Mouse (Mus musculus): ENCODE results near the gene Limch1.

Limch1 gene

DNA sequence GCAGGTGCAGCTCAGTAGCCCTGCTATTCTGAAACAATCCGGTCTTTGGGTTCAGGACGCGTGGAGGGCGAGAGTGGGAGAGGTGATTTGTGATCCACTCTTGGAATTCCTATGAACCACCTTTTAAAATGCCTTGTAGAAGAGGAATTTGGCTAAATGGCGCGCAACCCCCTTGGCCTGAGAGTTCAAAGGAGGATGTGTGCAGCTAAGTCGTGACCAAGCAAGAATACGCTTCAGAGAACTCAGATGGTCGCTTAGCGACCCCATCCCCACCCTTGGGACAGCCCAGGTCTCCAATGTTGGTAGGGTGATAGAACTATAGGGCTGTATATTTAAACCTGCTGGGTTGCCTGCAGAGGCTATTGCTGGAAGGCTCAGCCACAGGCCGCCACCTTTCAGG is 1.1 kb downstream of the Limch1 start:
- no peak for DNase-seq (ENCODE audit: low read depth, low spot score)

DNA sequence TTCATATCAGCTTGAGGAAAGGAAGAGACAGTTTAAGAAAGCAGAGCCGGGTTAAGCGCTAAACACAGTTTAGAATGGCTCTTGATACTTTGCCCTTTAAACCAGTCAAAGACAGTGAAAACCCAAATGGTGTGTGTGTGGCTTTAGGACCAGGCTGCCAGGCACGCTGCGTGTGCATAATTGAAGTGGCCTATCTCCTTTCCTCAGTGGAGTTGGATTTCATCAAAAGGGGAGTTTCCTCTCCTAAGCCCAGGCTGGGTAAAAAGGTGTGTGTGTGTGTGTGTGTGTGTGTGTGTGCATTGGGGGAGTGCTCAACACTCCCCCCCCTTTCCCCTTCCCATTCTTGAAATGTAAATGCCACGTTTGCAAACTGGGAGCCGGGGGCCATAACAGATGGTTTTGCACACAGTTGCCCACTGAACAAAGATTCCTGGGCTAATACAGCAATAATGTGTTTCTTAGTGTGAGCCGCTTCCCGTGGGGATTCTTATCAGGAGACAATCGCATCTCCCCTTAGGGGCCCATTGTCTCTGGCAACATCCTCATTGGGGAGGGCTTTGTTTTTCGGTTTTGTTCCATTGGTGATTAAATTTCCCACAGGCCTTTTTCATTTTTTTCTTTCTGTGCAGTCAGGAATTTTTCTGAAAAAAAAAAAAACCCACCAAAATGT is 2.3 kb downstream of the Limch1 start:
- no peak for DNase-seq (ENCODE audit: low read depth, low spot score)

DNA sequence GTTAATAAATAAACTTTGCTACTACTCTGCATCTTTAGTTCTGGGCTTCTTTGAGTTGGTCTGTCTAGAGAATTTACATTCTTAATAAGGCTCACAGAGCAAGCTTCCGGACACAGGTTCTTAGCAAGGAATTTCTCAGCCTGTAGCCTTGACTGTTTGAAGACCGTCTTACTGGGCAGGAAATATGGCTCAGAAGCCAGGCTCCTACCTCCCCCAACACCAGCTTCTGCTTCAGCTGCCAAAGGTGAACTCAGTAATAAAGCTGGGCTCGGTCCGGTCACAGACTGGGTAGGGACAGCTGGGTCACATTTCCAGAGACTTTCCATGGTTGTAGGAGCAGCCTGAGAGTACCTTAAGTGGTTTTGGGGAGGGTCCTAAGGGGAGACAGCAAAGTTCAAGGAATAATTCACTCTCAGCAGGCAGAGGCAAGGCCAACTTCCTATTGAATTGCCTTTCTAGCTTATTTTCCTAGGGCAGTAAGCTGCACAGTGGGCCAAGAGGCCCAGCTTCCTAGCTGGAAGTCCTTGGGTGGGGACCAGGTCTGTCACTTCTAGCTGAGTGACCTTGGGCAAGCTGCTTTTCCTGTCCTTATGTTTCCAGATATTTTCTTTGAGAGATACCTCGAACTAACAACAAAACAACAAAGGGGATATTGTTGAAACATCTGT is 3.0 kb downstream of the Limch1 start:
- DNase-seq (ENCODE audit: low read depth, low spot score): no peak

DNA sequence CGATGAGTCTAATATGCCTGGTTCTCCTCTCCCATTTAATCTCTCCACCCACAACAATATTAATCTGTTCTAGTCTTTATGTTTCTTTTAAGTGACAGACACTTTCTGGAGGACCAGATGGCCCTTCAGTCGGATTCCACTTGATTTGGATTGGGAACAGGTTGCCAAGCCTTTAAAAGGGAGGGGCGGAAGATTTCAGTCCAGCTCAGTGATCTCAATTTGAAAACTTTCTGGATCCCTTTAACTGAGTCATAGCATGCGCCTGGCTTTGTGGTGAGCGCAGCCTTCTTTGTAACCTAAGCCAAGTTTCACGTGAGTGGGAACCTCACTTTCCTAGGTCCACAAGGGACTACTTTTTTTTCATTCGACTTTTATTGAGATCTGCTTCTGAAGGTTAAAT is 5.0 kb downstream of the Limch1 start:
- DNase-seq (ENCODE audit: low read depth, low spot score): no peak

DNA sequence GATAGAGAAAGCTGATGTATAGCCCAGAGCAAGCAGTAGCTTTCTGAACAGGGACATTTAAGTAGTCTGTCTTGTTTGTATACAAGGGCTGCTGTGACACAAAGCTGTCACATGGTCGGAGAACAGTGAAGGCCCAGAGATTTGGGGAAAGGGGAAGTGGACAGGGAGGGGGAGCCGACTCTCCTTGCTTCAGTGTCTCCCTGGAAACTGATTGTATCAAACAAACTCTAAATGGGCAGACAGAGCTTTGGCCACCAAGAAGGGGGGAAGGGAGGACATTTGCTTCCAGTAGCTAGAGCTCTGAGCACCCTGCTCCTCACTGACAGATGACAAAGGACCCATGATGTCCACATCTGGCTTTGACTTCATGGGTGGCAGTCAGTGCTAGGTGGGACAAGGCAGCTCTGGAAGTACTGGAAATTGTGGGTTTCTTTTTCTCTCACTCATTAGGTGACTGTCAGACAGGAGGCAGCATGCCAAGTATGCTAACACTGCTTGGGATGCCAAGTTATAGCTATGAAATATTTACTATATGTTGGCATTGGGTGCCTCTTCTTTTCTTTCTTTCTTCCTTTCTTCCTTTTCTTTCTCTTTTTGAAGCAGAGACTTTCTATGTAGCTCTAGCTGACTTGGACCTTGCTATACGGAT is 5.8 kb downstream of the Limch1 start:
- no peak for DNase-seq (ENCODE audit: low read depth, low spot score)

DNA sequence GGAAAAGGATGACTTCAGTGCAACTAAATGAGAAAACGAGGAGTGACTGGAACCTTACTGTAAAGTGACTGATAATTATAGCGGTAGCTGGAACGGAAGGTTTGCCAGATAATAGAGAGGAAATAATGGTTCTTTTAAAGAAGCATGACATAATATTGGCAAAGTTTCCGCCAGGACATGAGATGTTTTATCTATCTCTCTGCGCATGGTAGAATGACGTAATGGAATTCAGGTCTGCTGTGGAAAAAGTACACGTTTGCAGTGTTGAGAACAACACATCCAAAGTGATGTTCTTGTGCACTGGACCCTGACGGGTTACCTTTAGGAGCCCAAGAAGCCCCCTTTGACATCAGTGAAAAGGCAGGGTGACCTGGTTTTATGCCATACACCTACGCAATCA is 8.0 kb downstream of the Limch1 start:
- DNase-seq (ENCODE audit: low read depth, low spot score): no peak

DNA sequence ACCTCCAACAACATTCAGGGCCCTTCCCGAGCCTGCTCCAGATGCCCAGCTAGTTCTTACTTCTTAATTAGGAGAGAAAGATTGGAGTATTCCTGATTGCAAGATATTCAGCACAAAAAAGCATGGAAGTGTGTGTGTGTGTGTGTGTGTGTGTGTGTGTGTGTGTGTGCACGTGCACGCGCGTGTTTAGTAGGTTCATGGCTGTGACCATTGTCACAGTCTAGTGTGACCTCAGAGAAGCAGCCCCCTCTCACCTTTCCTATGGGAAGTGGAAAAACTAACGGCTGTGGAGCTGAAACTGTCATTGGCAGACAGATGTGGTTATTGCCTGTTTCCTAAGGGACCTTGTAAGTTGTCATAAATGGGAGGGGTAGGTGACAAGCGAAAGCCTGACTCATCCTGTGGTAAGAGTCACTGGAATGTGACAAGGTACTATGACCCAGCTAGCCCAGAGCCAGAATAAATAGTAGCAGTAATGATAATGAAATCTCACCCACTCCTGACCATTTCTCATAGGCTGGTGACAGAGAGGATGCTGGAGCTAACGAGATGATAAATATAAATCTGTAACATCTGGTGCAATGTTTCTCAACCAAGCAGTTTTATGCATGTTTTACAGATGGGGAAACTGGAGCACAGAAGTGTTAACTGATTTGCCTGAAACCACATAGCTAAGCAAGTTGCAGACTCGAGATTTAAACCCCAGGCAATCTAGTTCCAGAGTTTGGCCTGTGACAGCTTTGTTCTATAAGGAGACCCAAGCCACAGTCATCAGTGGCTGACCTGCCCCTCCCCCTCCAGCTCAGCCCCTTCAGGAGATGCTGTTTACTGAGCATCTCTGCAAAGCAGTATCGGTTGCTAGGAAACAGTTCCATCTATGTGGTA is 11.4 kb downstream of the Limch1 start:
- DNase-seq (ENCODE audit: low read depth, low spot score): no peak

DNA sequence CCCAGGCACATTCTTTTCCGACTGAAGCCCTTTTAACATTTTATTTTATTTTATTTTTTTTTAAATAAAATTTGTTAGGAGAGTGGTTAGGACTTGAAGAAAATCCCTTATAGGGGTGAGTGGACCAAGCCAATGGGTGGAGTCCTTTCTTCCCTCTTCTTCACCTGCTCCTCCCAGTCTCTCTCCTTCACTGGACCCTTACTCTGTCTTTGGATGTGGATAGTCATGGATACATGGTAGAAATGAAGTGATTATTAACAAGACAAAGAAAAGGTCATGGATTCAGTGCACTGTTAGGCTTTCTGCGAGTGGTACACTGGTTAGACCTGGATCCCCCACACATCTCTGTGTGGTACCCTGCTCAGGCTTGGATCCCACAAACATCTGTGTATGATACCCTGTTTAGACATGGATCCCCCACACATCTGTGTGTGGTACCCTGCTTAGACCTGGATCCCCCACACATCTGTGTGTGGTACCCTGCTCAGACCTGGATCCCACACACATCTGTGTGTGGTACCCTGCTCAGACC is 12.1 kb downstream of the Limch1 start:
- DNase-seq (ENCODE audit: low read depth, low spot score): no peak

DNA sequence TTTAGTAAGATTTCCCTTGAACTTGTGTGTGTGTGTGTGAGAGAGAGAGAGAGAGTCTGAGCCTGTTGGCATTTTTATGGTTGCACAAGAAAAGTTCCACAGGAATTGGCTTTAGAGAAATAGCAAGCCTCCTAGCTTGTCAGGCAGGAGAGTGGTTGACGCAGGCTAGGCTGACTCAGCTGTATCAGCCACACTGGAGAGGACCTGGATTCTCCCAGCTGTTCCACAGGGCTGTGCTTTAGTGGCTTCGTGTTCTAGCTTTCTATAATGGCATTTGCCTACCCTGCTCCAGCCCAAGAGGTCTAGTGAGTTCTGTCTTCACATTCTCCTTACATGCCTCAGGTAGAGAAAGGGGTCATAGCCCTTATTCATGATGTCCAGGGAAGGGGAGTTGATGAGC is 13.7 kb downstream of the Limch1 start:
- no peak for DNase-seq (ENCODE audit: low read depth, low spot score)

DNA sequence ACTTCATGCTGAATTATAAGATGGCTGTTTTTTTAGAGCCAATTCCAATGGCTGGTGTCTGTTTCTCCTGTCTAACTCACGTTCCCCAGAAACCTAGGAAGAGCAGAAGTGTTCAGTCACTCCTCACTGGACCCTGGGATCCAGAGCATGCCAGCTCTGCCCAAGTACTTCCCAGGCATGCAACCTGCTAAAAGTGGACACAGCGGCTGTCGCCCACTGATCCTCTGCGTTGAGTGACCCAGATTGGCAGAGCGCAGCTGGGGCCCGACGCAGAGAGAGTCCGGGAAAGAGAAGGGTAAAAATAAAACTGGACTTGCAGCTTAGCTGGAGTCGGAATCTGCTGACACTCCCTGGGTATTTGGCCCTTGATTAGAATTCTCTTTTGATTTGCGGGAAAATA is 15.1 kb downstream of the Limch1 start:
- DNase-seq (ENCODE audit: low read depth, low spot score): no peak

DNA sequence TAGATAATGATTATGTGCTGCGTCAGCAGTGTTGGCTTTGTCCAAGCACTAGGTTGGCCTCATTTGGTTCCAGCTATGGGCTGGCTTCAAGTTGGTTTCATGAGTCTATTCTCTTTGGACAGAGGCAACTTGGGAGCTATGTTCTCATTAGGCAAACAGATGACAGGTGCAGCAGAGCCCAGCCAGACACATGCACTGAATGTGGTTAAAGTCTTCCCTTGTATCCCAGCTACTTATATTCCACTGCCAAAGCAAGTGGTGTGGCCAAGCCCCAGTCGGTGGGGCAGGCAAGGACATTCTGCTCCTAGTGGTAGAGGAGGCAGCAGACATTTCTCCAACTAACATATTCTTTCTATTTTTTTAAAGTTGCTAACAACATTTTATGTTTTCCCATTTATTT is 16.4 kb downstream of the Limch1 start:
- DNase-seq (ENCODE audit: low read depth, low spot score): no peak

DNA sequence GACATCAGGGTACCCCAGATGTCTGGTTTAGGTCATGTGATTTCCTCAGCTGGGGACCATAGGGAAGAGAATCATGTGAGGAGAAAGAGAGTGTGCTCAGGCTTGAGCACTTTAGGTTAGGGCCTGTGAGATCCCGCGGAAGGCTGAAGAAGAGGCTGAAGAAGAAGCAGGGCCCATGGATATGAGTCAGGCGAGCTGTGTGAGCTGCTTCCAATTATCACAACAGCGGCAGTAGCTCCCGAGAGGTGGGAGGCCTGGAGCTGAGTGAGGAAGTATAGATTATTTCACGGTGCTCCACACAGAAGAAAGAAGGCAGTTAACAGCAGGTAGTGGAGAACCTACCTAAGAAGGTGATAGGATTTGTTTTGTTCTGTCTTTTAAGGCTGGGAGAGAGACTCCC is 18.5 kb downstream of the Limch1 start:
- no peak for DNase-seq (ENCODE audit: low read depth, low spot score)

DNA sequence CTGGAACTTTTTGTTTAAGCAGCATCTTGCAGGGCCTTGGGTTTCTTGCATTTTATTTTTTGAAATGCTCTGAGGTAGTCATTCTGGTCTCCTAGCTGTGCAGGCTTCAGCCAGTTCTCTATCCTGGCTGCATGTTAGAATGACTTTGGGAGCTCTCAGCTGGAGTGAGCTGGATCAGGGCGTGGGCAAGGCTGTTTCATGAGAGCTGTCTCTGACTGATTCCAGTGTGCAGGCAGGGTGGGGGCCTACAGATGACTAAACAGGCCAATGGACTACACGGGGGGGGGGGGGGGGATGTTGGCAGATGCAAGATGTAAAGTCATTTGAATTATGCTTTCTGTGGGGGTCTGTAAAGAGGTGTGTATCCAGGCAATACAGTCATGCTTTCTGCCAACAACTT is 20.3 kb downstream of the Limch1 start:
- DNase-seq (ENCODE audit: low read depth, low spot score): no peak

DNA sequence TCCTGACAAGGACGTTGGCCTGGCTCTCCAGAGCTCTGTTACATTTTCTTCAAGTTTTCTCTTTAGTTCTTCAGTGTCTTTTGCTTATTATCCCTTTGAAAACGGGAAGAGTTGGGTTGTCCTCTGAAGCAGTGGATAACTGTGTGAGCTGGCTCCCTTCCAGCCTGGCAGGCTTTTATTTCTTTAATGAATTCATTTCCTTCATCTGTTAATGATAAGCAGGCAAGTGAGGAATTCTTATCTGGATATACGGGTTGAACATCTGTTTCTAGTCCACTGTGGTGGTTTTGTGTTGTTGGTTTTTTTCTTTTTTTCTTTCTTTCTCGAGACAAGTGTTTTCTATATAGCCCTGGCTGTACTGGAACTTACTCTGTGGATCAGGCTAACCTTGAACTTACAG is 22.4 kb downstream of the Limch1 start:
- no peak for DNase-seq (ENCODE audit: low read depth, low spot score)

DNA sequence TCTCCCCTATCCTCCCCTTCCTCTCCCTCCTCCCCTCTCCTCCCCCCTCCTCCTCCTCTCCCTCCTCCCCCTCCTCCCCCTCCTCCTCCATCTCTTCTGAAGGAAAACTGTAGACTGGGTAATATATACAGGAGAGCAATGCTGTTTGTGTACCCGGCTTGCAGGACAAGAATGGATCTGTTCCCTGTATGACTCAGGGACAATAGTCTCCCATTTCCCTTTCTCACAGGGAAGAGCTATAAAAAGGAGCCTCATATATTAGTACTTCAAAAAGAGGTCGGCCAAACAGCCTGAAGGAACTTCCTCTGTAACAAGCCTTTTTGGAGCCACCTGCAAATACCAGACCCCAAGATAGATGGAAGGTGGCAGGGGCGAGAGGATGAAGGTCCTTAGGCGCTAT is 23.4 kb downstream of the Limch1 start:
- no peak for DNase-seq (ENCODE audit: low read depth, low spot score)

DNA sequence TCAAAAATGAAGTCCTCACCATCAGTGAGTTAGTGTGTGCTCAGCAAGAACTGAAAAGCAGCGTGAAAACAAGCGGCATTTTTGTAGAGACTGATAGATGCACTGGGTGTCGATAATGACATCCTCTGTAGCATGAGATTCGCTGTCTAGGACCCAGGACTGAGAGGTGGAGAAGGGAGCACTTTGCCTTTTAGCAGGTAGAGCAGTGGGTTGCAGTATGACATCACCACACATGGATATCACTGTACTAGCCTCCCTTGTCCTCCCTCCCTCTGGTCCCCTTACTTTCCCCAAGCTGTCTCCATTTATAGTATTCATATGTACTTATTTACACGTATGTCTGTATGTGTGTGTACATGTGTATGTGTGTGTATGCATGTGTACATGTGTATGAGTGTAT is 23.9 kb downstream of the Limch1 start:
- no peak for DNase-seq (ENCODE audit: low read depth, low spot score)

DNA sequence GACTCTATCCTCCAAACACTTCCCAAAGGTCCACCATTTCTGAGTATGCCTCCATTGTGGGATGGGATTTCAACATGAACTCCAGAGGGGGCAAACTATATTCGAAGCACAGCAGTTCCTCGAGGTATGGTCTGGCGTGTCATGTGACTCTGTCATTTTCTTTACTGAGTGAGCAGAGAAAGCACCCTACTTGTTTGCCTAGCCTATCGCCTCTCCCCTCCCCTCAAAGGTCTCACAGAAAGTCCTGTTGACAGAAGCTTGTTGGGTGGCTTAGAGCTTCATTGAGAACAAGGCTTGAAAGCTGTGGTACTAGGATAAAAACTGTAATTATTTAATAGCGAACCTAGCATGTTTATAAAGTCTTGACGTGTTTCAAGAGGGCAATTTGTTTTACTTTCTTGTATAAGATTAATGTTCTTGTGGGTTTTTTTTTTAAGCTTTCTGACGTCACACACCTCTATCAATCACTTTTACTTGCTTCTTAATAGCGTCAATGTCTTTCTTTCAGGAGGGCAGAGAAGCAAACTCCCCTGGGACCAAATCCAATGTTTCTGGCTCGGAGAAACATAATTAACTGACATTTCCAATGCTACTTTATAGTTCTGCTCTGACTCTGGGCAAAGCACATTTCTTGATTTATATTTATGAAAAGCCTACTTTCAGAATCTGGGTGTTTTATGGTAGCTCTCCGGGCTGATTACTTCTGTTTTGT is 32.5 kb downstream of the Limch1 start:
- no peak for DNase-seq (ENCODE audit: low read depth, low spot score)

DNA sequence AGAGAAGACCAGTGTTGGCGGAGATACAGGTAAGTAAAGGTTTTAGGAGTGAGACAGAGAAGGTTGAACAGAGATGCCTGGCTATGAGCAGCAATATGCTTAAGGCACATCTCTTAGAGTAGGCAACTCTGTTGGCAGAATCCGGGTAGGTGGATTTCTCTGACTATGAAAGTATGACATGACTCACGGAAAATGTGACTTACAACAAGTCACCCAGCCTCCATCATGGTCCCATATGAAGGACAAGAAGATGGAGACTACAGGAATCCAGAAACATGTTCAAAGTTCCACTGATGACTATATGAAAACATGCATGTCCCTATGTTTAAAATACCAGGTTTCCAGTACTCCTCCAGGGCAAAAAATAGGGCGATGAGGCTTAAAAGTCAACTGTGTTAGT is 34.7 kb downstream of the Limch1 start:
- no peak for DNase-seq (ENCODE audit: low read depth, low spot score)

DNA sequence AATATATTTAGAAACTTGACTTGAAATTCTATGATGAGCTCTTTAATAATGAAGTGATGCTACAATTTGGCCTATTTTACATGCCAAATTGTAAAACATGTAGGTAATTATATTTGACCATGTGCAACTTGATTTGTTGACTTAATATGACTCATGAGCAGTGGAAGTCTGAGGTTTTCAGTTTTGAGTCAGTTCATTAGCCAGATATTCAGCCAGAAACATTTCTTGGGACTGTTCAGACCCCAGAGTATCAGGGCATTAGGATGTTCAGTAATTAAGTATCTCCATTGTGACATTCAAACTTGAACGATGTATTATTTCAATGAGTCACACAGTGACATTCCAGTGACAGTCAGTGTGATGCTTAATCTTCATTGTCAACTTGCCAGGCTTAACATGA is 35.9 kb downstream of the Limch1 start:
- DNase-seq (ENCODE audit: low read depth, low spot score): no peak

DNA sequence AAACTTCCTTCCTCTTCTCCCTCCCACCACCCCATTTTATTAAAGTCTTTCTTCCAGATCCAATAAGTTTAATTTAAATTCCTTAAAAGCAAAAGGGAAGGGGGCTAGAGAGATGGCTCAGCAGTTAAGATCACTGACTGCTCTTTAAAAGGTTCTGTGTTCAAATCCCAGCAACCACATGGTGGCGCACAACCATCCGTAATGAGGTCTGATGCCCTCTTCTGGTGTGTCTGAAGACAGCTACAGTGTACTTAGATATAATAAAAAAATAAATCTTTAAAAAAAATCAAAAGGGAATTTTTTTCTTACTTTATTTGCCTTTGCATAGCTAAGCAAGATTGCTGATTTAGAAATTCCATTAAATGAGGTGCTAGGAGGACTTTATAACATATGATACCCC is 37.2 kb downstream of the Limch1 start:
- no peak for DNase-seq (ENCODE audit: low read depth, low spot score)

DNA sequence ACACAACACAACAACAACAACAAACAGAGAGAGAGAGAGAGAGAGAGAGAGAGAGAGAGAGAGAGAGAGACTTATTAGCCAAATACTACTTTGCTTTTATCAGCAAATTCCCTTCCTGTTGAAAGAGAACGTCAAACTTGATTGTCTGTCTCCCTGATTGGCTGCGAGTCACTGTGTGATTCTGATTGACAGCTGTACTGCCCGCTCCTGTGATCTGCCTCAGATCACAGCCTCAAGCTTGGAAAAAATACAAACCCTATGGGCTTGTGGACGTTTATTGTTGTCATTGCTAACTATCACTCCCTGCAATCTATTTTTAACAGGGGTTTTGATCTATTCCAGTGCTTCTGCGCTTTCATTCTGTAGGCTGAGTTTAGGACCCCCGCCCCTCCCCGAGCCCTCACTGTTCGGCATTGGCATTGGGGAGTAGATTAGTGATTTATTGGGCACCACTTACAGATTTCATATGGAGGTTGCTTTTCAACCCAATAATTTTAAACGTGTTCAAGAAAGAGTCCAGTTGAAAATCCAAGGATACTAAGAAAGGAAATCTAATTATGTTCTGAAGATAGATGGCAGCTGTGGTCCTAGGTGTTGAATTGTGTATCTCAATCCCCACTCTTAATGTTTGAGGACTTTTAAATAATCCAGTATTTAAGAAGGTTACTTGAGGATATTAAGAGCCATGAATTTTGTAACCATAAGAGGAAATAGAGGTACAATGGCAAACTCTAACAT is 39.2 kb downstream of the Limch1 start:
- no peak for DNase-seq (ENCODE audit: low read depth, low spot score)

Measured in WW6 (cell line).